Mouse (Mus musculus) kidney, adult 18-20 months (tissue): ENCODE measurements around the gene Fes.
A peak's percentile ranks its signal among the peaks of the same experiment; 100 is the strongest.

Experiments
- DNase-seq: peaks from one replicate; pipeline ENCODE4 v3.0.0; 2021

Fes gene

GRCm38 (mm10) chr7:80374280-80374679 is 13.5 kb downstream of the Fes start:
- DNase-seq: no peak

DNA sequence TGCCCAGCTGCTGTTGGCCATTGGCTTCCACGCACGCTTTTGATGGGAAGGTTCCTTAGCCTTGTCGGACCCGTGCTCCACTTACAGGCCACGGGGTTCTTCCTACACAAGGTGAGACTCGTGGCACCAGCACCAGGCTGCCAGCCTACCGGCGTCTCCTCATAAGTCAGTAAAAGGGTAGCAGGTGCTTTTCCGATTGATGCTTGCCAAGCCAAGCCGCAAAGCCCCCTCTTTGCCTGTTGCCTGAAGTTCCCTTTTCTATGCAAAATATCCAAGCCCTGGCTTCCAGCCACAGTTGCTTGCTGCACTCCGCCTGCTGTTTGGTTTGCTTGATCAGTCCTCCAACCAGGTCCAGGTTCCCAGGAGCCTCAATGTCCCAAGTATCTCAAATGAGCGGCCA is 13.9 kb downstream of the Fes start:
- DNase-seq: no peak

DNA sequence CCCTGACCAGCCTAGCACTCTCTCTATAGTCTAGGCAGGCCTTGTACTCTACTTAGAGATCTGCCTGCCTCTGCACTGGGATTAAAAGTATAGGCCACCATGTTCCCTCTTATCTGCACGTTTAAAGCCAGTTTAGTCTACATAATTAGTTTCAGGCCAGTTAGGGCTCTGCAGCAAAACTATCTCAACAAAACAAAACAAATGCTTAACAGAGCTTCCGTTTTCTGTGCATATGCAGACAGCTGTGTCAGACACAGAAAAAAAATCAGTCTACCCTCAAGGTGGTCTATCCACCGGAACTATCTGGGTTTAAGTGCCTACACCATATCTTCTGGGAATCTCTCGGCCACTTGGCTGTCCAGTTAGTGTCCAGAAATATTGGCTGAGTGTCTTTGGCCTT is 14.4 kb downstream of the Fes start:
- no peak for DNase-seq

- no peak for DNase-seq
Measured at GRCm38 (mm10) chr7:80372667-80373066, 15.1 kb downstream of the Fes start.

DNA sequence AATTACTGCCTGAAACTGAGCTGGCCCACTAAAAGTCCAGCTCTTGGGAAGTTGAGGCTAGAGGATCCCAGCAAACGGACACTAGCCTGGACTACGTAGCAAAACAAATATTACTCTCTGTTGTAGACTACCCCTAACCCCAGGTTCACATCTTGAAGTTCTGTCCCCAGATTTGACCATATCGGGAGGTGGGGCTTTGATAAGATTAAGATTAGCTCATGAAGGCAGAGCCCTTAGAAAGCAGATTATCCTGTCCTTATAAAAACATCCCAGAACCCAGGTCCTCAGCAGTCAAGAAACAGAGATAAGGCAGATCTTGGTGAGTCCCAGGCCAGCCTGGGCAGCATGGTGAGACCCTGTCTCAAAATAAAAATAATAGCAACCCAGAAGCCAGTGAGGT is 15.6 kb downstream of the Fes start:
- DNase-seq: no peak

- DNase-seq: peak; percentile 78
Measured at GRCm38 (mm10) chr7:80371041-80371751, 16.6 kb downstream of the Fes start, which contains the start of gene Man2a2. Man2a2 (minus strand) TSS chr7:80371375.

- DNase-seq: peak; percentile 88
Measured at GRCm38 (mm10) chr7:80370649-80371040, 17.1 kb downstream of the Fes start.

- no peak for DNase-seq
Measured at GRCm38 (mm10) chr7:80369967-80370431, 17.7 kb downstream of the Fes start.

GRCm38 (mm10) chr7:80369461-80369860 is 18.3 kb downstream of the Fes start:
- no peak for DNase-seq

DNA sequence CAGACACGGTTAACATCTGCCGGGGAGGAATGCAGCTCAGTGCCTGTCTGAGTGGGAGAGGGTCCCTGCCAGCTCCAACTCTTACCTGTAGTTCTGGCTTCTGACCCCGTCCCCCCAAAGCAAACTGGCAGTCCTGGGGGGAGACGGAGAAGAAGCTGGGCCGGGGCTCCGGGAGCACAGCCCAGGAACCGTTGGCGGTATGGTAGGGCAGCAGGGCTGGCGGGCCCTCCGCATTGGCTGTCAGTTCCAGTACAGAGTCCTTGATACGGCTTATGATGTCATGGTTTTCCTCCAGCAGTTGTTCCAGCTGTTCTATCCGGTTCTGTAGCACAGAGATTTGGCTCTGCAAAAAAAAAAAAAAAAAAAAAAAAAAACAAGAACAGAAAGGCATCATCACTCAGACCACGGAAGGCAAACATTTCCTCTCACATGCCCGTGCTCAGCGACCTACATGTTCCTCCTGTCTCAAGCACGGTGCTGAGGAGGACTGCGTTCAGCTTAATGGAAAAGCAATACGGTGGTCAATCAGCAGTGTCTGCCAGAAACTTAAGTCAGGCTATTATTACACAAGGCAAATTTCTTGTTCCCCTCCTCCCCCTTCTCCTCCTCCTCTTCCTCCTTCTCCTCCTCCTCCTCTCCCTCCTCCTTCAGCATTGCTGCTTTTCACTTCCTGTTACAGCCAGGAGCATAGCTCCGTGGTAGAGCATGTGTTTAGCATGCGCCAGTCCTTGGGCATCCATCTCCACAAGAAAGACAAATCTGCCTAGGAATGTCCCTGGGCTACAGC is 18.9 kb downstream of the Fes start:
- no peak for DNase-seq

- DNase-seq: no peak
Measured at GRCm38 (mm10) chr7:80368009-80368408, 19.7 kb downstream of the Fes start.

- no peak for DNase-seq
Measured at GRCm38 (mm10) chr7:80367232-80367631, 20.5 kb downstream of the Fes start.

- DNase-seq: peak; percentile 32
Measured at GRCm38 (mm10) chr7:80365759-80366158, 22.0 kb downstream of the Fes start.

- DNase-seq: no peak
Measured at GRCm38 (mm10) chr7:80360435-80360834, 27.3 kb downstream of the Fes start.

- no peak for DNase-seq
Measured at GRCm38 (mm10) chr7:80358039-80358438, 29.7 kb downstream of the Fes start.

DNA sequence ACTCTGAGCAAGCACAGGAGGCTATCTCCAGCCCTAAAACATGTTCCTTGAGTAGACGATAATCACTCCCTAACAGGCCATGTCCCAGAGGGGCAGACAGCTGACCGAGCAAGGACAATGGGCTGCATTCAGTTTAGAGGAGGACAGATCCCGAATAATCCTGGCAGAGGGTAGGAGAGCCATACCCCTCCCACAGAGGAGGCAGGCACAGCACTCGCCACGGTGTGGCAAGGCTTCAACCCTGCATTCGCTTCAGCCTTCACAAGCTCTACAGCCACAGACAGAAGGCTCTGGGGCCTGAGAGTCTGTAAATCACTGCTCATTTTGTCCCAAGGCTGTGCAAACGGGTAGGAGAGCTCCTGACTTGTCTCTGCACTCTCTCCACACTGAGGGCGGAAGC is 30.6 kb downstream of the Fes start:
- no peak for DNase-seq

GRCm38 (mm10) chr7:80356351-80356750 is 31.4 kb downstream of the Fes start:
- no peak for DNase-seq

- DNase-seq: no peak
Measured at GRCm38 (mm10) chr7:80352920-80353319, 34.8 kb downstream of the Fes start.

DNA sequence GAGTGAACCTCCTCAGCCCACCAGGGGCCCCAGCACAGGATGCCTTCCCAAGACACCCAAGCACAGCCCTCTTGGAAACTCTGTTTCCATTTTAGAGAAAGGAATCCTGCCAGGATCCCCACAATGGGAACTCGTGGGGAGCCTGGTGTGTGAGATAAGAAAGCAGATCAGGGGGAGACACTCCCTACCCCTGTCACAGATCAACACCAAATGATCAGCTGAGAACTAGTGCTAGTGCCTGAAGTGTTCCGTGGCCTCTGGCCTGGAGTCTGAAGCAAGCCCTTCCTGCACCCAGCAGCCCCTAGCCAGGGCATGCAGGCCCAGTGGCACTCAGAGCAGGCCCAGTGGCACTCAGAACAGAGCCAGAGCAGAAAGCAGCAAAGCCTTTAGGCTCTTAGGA is 36.9 kb downstream of the Fes start:
- no peak for DNase-seq

DNA sequence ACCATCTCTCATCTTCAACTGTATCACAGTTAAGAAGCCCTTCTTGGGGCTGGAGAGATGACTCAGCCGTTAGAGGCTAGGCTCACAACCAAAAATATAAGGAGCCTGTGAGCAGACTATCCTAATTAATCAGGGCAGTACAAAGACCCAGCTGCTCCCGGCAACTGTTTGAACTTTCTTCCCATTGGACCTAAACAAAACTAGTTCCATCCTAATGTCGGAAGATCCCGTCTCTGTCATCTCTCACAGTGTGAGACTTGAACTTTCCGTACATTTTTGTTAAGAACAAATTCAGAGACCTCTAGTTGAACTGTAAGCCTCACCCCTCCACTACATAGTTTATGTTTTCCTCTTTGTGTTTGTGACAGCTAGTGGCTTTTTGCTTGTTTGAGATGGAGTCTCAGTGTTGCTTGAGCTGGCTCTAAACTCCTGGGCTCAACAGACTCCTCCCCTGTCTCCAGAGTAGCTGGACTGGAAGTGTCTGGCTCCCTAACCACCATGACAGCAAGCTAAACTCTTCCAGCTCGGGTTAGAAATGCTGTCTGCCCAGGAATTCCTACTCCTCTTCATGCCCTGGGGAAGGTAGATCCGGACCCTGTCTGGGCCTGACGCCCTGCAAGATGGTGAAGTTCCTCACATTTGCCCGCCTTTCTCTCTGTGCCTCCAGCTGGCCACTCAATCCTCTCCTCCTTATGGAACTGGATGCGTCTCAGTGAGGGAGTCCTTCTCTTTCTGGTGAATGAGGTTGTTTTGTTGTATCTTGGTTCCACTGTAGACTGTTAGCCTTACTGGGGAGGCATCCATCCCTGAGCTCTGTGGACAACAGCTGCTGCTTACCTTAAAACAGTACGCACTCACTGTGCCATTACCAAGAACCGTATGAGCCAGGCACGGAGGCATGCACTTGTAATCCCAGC is 39.8 kb downstream of the Fes start:
- DNase-seq: no peak

- no peak for DNase-seq
Measured at GRCm38 (mm10) chr7:80346830-80347229, 40.9 kb downstream of the Fes start.

DNA sequence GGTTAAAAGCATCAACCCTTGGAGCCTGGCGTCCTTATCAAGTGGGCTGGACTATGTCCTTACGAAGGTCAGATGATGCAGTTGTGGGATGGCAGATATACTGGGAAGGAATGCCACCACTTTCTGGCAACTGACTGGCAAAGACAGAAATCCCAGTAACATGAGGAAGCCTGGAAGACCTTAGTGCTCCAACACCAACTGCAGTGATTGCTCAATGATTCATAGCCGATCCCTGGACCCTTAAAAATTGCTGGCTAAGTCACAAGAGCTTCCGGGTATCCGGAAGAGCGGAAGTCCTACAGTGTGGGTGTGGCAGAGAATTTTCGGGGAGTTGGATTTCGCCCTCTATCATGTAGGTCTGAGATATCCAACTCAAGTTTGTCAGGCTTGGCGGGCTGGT is 41.6 kb downstream of the Fes start:
- no peak for DNase-seq
